Mouse (Mus musculus) brain, embryonic 14.5 days (tissue): ENCODE measurements around the gene Arhgef3.

Experiments used
- CTCF ChIP-seq: fragments of 200-500 bp; IDR thresholded peaks from 2 replicates; pipeline ENCODE4 v1.5.1; 2012; ENCODE audit warnings: inconsistent platforms, mild to moderate bottlenecking, moderate library complexity, borderline replicate concordance; ENCODE audit not compliant: insufficient read depth, insufficient read length; ENCODE audit errors: extremely low read depth
- POLR2A ChIP-seq: fragments of 200-500 bp; IDR thresholded peaks from 2 replicates; pipeline ENCODE4 v1.6.1; 2012; ENCODE audit warnings: mild to moderate bottlenecking, inconsistent platforms, borderline replicate concordance; ENCODE audit not compliant: poor library complexity, insufficient read depth, insufficient read length, severe bottlenecking; ENCODE audit errors: extremely low read depth

DNA sequence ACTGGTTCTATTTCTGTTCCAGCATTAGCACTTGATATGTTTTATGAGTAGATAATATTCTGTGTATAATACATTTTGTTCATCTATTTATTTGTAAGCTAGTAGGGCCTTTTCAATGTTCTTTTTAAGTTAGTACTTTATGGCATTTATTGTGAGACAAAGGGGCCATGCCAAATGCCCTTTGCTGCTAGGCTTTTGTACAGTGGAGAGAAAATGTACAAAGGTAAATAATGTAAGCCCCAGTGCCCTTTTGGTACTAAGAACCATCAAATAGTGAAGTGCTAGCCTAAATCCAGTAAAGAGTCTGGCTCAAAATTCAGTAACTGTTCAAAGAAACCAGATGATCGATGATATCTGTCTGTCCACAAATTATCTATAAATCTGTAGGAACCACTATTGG lies 307.6 kb downstream of the Arhgef3 start:
- TF ChIP-seq CTCF (no peak), POLR2A (no peak)
